Mouse (Mus musculus) layer of hippocampus, adult 18-20 months (tissue): ENCODE data around the gene Vamp8. TPM values are rescaled to one million over a fixed set of nuclear protein-coding genes. Genes with fewer than 3 reads are reported as not detected.

Source experiments
- DNase-seq, 2 experiments: peaks; one replicate each; pipeline ENCODE4 v3.0.0; 2022; ENCODE audit warnings: low spot score in 2 of 2
- total RNA-seq, 2 experiments: library from RNA; stranded (reverse); gene quantifications; 2 replicates each; pipeline ENCODE4 v1.2.3; 2021

Gene Vamp8
- total RNA-seq, 2 experiments from 2014 or later, result 17.7 to 18.9 TPM

DNA sequence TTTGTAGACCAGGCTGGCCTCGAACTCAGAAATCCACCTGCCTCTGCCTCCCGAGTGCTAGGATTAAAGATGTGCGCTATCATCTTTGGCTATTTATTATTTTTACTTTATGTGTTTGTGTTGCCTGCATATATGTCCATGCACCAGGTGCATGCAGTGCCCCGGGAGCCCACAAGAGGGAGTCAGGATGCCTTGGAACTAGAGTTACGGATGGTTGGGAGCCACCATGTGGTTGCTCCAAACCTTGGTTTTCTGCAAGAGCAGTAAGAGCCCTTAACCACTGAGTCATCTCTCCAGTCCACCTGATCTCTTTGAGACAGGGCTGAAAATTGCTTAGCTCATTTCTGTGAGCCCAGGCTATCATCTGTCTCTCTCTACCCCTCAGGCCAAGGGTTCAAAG, 16.6 kb upstream of the Vamp8 start:
- DNase-seq, result peak; percentile 63 to 89

GRCm38 (mm10) chr6:72405356-72405755, 14.9 kb upstream of the Vamp8 start:
- DNase-seq, result no peak

DNA sequence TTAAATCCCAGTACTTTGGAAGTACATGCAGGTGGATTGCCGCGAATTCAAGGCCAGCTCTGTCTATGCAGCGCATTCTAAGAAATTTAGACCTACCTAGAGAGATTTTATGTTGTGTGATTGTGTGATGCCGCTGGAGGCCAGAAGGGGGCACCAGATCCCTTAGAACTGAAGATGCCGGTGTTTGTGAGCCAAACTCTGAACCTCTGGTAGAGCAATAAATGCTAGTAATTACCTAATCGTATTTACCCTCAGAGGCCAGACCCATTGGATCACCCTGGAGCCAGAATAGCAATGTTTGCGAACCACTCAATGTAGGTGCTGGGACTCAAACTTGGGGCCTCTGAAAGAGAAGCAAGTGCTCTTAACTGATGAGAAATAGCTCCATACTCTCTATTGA, 11.4 kb upstream of the Vamp8 start:
- peak; percentile 26 to 85 for DNase-seq

- DNase-seq, result no peak
Observed at GRCm38 (mm10) chr6:72399967-72400366, 9.5 kb upstream of the Vamp8 start.

- no peak for DNase-seq
Observed at GRCm38 (mm10) chr6:72396837-72397251, 6.3 kb upstream of the Vamp8 start.

- DNase-seq, result no peak
Observed at GRCm38 (mm10) chr6:72392341-72392740, 1.8 kb upstream of the Vamp8 start.

DNA sequence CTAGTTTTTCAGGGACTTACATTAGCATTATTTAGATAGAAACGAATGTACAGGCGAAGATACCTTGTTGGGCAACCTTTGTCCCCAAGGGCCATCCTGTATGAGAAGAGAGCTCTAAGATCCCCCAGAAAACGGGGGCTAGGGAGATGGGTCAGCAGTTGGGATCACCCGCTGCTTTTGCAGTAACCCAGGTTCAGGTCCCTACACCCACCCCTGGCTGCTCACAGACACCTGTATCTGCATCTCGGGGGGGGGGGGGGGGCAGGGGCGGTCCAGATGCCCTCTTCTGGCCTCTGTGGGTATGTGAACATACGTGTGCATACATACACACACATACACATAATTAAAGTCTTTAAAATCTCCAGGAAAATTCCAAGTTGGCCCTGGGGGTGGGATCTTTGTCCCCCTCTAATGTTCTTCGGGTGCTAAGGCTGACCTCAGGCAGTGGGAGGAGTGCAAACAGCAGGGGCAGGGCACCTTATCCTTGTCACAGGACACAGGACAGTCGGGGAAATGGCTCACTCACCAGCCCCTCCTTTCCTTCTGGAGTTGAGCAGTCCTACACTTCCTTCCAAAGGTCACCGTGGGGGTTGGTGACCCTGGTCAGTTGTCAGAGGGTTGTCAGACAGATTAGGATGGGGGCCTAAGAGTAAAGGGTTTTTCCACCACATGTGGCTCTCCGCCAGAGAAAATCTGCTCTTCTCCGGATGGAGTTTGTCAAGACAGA, 455 bp upstream of the Vamp8 start:
- no peak for DNase-seq

DNA sequence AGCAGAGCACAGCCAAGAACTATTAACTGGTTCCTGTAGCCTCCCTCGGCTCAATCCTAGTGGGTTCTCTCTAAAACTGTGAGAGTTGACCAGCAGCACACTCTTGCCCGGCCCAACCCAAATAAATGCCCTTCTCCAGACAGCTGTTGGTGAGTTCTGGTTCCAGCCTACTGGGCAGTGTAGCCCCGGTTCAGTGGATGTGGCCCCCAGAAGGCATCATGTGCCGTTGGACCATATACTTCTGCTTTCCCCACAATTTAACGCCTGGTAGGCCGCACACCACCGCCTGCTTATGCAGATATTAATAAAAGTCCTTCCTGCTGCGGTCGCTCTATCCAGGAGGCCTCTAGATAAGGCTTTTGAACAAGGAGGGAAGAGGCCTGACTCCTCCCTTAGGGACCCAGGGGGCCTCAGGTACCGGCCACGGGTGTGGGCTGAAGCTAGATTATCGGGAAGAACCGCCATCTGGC, 997 bp downstream of the Vamp8 start:
- no peak for DNase-seq

DNA sequence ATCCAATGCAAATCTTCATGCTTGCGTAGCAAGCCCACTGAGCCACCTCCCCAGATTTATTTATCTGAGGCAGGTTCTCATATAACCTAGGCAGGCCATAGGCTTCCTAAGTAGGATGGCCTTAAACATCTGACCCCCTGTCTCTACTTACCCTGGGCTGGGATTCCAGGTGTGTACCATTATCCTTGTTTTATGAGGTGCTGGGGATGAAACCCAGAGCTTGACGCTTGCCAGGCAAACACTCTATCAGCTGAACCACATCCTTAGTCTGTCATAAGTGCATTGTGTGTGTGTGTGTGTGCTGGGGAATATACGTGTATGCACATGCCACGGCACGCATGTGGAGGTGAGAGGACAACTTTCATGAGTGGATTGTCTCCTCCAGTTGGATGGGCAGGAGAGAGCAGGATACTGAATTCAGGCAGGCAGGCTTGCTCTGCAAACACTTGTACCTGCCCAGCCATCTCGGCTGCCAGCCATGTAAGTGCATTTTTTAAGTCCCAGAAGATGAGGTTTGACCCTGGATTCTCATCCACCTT, 1.6 kb downstream of the Vamp8 start:
- no peak for DNase-seq

- DNase-seq, result no peak
Observed at GRCm38 (mm10) chr6:72388266-72388665, 2.2 kb downstream of the Vamp8 start.

GRCm38 (mm10) chr6:72387816-72388215, 2.7 kb downstream of the Vamp8 start:
- no peak for DNase-seq

DNA sequence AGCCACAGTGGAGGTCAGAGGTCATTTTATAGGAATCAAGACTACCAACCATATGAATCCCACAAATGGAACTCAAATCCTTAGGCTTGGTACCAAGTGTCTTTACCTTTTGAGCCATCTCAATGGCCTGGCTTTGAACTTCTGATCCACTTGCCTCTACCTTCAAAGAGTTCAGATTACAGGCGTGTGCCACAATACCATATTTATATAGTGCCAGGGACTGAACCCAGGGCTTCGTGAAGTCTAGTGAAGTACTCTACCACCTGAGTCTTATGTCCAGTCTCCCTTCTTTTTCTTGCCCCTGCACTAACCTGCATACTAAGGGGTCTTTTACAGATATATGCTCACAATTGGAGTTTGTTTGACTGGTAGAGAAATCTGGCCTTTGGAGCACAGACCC, 3.9 kb downstream of the Vamp8 start:
- DNase-seq, result no peak

DNA sequence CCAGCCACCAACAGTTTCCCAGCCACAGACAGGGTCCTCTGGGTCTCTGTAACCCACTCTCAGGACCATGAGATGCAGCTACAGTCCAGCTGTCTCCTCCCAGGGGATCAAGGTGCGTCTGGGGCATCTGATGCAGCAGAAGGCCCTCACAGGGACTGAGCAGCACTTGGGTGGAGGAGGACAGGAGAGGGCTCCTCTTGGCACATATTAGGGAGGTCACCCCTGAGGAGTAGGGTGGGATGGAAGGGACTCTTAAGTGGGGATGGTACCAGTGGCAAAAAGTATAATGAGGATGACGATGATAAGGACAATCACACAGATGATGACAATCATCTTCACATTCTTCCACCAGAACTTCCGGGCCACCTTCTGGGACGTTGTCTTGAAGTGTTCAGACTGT, 5.2 kb downstream of the Vamp8 start:
- no peak for DNase-seq

GRCm38 (mm10) chr6:72383952-72384351, 6.6 kb downstream of the Vamp8 start:
- no peak for DNase-seq

- DNase-seq, result no peak
Observed at GRCm38 (mm10) chr6:72383142-72383820, 7.2 kb downstream of the Vamp8 start.

DNA sequence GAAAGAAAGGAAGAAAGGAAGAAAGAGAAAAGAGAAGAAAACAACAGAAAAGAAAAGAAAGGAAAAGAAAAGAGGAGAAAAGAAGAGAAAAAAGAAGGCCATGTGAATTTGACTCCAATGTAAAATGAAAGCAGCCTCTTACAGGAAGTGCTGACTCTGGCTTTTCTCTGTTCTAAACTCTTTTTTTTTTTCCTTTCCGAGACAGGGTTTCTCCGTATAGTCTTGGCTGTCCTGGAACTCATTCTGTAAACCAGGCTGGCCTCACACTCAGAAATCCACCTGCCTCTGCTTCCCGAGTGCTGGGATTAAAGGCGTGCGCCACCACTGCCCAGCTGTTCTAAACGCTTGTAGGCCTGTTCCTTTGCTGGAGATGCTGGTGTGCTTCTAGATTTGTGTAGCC, 8.0 kb downstream of the Vamp8 start:
- no peak for DNase-seq

DNA sequence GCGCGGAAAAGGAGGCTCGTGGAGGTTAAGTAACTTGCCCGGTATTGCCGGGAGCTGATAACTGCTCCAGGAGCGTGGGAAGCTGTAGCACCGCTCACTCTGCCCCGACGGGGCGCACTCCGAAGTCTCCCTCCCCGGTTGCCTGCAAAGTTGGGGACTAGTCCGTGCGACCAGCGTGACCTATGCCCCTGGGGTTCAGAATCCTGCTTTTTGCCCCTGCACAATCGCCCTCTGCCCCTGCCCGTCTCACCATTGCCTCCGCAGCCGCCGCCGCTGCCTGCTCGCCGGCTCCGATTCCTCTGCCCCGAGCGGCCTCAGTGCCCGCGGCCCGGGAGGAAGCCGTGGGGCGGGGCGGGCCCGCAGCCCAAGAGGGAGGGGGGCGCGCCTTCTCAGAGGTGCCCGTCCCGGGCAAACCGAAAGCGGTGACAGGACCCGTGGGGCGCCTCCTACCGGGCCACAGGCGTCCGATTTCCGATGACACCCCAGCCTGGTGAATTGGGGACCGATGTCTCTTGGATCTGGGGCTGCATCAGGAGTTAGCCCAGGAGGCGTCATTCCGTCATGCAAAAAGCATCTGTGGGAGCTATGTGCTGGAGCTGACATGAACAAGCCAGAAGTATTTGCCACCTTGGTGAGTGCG, 10.3 kb downstream of the Vamp8 start, which contains the start of gene Vamp5:
Vamp5 (minus strand) TSS at position 338 of the 640 bp plus-strand sequence.
- peak in 1 of 2 experiments; percentile 25 for DNase-seq

DNA sequence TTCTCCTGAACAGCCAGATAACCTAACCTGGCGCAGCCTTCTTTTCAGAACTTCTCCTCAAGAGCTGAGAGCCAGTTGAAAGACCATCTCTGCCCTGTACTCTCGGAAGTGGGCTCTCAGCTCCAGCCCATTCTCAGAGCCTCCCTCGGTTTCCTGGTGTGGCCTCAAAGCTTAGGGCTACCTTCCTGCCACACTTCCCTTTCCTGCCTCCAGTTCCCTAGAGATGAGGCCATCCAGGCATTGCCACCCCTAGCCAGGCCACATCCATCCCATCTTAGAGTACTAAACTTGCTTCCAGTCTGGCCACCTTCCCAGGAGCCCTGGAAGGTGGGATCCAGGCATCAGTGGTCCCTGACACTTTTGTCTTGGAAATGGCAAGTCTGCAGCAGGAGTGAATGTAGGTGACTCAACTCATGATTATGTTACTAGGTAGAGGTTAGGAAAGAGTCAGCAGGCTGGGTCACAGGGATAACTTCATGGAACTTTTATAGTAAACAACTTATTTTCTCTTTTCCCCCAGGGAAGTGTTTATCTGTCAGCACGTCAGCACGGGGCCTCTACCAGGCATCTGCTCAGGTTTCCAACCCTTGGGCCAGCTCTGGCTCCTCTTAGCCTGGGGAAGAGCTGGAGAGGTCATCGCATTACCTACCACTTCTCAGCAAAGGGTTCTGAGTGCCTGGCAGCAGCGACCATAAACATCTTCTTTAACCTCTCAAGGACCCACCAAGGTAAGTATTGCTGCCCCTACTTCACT, 10.9 kb downstream of the Vamp8 start:
- no peak for DNase-seq

DNA sequence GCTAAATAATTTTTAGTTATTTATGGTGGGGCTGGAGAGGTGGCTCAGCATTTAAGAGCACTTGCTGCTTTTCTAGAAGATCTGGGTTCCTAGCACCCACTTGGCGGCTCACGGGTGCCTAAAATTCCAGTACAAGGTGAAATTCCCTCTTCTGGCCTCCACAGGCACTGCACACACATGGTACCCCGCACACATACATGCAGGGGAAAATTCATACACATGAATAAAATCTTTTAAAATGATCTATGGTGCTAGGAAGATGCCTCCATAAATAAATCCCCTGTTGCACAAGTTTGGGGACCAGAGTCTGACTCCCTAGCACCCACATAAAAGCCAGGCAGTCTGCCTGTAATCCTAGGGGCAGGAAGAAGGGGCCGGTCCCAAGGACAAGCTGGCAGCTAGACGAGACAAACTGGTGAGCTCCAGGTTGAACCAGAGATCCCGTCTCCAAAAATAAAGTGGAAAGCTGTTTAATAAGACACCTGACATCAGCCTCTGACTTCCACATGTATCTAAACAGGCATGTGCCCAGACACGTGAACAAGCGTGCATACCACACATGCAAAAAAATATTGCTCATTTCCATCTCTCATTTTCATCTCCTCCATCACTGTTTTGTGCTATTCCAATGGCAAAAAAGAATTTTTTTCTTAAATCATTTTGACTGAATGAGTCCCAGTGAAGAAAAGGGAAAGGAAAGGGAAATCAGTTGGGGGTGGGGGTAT, 11.8 kb downstream of the Vamp8 start:
- no peak for DNase-seq

DNA sequence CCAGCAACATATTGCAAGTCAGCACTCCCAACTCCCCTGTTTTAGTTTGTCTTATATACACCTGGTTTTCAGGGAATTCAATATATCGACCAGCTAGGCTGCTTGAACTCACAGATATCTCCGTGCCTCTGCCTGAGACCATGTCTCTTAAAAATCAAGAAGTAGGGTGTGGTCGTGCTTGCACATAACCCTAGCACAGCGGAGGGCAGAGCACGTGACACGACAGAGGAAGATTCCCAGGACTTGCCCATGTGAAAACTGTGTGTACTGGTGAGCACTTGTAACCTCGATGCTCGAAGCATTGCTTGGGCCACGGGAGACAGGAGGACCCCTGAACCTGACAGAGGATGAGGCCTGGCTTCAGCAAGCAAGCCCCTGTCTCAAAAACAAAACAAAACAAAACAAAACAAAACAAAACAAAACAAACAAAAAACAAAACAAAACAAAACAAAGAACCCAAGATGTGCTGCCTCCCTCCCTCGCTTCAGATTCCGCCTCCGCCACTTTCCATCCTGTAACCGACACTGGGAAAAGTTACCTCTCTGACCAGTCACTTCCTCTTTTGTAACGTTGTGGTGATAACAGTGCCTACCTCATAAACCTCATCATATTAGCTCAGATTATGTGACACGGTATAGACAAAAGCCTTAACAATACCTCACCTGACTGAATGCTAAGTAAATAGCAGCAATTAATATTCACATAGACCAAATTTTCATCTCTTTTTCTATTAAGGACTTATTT, 15.5 kb downstream of the Vamp8 start:
- DNase-seq, result no peak
